Mouse (Mus musculus) retina, adult 2 months (tissue): ENCODE measurements around the gene Stoml3.
A peak's percentile ranks its signal among the peaks of the same experiment; 100 is the strongest.

Experiments used
- DNase-seq: peaks from one replicate; pipeline ENCODE4 v3.0.0-alpha.2; 2012; ENCODE audit warnings: low read depth, low spot score

The Stoml3 gene

DNA sequence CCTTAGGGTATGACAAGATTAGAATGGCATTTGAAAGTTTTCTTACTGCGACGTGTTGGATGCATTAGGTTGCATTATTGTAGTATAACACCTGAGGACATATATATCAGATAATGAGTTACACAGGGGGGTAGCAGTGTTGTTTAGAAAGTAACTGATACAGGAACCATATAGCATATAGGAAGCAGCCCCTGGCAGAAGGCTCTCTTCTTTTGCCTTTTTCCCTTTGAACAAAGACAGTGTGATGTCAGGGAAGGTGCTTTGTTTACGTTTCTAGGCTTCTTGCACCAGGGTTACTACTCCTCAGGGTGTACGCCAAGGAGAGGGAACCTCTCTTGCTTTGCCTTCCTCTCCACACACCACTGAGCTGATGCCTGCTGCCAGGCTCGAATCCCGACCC is at the start of gene Stoml3:
Gene Stoml3, plus strand, starts transcription at position 301 of the 400 bp plus-strand sequence.
- DNase-seq = no peak

DNA sequence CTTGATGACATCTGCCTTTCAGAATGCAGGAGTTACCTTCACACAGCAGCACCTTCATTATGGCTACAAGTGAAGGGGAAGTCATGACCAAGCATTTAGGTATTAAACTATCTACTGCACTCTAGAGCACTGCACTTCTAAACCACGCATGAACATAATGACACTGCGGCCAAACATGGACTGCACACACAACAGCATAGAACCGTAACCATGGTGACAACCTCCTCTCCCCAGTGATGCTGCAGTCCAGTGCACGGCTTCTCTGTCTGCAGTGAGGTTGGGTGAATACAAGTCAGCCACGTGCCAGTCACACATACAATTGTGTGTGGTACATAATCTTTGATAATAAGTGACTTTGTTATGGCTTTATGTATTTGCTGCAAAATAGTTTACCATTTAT is 42.9 kb upstream of the Stoml3 start:
- DNase-seq = no peak

DNA sequence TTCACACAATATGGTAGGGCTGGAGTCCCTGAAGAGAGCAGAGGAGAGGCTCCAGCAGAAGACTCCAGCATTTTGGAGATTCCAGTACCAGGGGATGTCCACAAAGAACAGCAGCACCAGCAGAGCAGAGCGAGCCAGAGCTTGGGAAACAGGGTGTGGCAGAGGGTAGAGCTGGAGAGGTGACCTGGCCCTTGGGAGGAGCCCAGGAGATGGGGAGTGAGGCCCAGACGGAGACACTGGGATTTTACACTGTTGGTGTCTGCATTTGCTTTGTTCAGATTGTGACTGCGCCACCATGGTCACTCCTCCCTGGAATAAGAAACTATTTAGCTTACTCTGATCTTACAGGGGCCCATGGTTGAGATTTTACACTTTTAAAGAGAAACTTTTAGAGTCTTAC is 41.7 kb upstream of the Stoml3 start:
- no peak for DNase-seq

DNA sequence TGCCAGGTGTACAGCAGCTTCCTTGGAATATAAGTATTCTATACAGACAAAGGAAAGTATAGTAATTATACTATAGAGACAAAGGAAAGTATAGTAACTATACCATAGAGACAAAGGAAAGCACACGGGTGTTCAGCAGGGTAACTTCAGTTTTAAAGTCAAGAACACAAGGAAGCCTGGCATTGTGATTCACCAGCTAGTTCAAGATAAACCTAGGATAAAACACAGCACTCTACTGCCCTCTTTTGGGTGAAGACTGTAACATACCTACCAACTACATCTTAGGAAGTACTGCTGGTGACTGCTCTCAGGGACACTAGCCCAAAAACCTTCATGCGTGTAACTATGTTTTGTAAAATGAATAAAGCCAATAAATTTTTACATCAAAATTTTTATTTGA is 40.2 kb upstream of the Stoml3 start:
- DNase-seq = peak; percentile 50

DNA sequence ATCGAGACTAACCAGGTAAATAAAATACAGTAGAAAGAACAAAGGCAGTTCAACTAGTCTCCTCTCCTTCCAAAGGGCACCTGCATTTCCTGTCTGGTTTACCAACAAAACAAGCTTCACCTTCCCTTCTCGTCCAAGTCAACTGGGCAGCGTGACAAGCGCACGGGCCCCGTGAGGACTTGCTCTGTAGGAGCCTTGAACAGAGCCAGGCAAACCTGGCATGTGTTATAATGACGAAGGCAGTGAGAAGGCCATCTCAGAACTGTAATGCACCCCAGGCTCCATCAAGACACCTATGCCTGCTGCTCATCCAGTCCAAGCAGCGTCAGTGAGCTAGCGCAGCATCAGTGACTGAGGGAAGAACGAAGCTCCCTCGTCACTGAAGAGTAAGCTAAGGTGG is 37.8 kb upstream of the Stoml3 start:
- DNase-seq = no peak

DNA sequence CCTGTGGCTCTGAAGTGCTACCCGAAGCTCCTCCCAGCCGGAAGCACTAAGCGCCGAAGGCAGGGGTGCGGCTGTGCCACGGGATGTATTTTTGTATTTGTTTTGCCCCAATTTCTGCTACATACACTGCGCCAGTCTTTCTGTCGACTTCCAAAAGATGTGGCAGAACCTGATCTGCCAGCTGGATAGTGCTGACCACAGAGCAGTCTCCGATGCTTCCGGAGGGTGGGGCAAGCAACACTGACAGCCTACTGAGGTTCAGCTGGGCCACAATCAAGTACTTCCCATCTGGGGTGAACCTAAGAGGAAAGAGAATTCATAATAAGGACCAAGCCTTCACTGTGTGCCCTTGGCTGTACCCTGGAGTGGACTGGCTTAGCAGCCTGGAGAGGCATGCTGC is 36.1 kb upstream of the Stoml3 start:
- no peak for DNase-seq

DNA sequence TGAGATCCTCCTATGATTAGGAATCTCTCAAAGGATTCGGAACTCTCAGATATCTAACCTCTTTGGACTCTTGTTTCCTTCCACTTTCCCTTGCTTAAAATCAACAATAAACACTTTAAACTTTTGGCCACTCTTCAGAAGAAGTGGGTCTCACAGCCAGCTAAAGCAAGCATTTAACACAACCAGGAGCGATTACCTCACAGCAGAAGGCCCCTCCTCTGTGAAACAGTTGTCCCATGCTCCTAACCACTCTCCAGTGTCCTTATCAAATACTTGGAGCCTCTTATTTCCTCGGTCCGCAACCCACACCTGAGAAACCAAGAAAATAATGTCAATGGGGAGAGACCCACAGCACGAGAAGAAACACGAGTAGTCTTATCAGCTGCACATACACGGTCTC is 35.1 kb upstream of the Stoml3 start:
- DNase-seq = no peak

DNA sequence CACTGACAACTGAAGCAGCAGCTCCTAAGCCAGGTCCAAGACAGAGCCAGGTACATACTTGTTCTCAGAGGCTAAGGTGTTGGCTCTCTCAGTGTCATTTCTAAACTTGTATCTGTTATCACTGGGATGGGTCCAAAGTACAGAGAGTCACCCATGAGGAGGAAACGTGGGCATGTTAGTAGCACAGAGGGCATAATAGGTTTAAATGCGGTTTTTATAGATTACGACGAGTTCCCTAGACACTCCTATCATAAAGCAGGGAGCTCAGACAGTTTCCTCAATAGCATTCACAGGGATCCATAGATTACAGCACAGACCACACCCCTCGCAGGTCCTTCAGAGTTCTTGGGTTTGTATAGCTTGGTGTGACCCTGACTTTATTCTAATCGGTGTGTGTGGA is 34.4 kb upstream of the Stoml3 start:
- DNase-seq = no peak

DNA sequence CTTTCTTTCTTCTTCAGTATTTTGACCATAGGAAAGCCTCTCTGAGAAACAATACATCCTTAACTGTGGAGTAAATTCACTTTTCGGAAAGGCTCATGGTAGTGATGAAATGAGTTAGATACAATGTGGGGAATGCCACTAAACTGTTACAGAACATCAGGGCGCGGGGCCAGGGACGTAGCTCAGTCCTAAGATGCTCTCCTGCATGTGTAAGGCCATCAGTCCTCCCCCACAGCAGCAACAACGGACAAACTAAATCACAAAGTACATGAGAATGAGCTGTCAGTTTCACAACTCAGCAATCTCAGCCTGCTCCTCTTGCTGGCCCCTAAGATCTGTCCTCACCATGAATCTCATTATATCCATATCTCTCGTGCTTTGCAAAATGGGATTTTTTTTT is 33.9 kb upstream of the Stoml3 start:
- DNase-seq = no peak

DNA sequence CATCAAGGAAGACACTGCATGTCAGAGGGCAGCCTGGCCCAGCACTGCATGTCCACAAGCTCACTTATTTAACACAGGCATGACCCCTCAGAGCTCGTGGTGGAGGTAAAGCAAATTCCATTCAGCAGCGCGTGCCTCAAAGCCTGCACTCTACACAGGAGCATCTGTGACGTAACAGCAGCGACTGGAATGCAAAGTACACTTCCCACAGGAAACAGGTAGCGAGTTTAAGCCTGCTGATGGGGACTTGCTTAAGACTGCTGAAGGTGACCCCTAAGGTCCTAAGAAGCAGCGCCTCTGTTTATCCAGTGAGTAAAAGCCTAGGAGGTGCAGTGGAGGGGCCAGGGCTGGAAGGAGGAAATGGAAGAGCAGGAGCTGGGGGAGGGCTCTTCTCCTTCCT is 33.5 kb upstream of the Stoml3 start:
- DNase-seq = no peak

DNA sequence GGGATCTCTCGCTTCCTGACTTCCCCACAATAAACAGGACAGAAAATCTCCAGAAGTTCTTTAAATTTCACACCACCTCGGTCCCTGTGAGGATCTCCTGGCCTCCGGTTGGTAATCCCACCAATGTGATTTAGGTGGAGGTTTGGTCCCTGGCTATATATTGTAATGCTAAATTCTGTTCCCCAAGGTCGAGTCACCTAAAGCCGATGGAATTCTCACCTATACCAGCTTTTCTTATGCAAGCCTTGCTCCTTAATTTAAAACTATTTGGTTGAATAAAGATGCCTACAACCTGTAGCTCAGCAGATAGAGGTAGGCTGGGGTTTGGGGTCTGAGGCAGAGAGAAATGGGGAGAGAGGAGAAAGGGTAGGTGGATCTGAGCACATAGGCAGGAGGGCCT is 30.7 kb upstream of the Stoml3 start:
- DNase-seq = no peak

DNA sequence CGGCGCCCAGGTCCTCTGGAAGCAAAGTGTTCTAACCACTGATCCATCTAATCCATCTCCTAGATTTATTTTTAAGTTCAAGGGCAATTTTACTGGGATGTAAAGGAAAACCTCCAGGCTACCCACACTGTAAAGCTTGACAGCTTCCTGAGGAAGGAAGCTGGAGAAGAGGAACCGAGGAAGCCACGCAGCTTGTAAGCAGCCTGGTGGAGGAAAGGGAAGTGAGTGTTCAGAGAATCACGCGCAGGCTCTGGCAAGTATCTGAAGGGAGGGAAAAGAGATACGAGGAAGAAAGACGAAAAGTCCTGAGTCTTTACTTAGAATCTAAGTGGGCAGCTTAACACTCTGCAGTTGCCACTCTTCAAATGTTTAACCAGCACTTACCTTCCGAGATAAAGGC is 28.3 kb upstream of the Stoml3 start:
- no peak for DNase-seq

DNA sequence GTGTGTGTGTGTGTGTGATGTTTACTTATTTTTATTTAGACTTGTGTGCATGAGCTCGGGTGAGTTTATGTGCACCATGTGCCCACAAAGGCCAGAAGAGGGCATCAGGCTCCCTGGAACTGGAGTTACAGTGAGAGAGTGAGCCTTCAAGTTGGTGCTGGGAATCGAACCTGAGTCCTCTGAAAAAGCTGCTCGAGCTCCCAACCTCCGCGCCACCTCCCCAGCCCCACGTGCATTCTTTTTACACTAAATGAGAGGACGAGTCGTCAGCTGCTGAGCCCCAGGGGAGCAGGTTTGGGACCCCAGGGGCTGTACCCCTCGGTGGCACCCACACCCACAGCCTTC is 25.8 kb upstream of the Stoml3 start:
- no peak for DNase-seq

DNA sequence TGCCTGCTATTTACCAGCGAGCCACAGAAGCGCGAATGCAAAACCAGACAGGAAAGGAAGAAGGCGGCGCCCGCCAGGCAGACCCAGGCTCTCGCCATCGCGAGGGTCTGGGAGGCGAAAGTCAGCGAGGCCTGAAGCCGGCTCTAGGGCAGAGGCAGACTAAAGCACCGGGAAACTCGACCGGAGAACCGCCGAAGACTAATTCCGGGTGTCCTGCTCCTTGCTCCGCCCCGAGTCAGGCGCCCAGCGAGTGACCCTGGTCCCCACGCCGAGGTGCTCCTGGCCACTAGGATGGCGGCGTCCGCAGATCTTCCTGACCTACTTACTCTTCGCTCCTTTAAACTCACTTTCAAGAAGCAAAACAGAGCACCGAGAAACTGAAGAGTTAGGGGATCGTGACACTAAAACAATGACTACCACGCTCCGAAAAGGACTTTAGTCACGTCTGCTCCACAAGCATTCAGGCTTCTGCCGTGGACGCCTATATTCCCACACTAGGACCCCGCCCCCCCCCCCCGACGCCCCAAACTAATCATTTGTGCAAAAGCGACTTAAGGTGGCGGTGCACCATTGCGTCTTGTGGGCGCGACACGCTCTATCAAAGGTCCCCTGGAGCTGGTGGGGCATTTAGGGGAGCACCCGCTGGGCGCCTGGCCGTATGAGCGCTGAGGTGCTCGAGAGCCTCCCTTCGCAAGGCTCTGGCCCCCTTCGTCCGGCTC is 25.2 kb upstream of the Stoml3 start, which contains the start of the genes Nhlrc3 and Proser1:
Gene Nhlrc3, minus strand, starts transcription at position 287 of the 719 bp plus-strand sequence.
Gene Proser1, plus strand, starts transcription at position 621 of the 719 bp plus-strand sequence.
- DNase-seq = peak; percentile 98

DNA sequence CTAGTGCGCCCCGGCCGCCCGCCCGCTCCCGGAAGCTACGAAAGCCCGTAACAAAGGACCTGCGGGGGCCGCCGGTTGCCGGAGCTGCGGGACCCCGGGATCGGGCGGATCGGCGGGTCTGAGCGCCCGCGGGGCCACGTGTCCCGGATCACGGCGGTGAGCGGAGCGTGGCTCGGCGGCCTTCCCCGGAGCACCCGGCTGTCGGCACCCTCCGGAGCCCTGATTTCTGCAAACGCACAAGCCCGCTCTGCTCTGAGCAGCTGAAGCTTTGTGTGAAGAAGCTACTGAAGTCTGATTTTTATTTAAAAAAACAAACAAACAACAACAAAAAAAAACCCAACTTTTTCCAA is 24.7 kb upstream of the Stoml3 start:
- DNase-seq = no peak

DNA sequence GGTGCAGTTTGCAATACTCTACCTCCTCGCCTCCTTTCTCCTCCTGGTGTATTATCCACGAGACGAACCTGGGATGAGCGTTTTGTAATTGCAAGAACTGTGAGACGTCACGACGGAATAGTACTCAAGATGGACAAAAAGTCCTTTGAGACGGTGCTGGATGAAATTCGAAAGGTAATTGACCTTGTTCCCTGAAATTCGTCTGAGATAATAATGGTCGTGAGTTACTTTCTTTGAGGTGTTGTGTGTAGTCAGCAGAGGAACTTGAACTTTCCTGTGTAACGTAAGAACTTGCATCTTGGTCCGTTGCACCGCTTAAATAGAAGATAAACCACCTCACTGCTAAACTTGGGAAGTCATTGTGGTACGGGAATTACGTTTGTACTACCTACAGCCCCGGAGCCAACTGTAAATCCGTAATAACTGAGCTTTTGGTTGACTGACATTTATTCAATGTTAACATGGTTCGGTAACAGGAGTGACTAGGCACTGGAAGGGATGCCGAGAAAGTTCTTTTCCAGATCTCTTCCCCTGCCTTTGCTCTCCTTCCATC is 24.2 kb upstream of the Stoml3 start:
- DNase-seq = no peak

DNA sequence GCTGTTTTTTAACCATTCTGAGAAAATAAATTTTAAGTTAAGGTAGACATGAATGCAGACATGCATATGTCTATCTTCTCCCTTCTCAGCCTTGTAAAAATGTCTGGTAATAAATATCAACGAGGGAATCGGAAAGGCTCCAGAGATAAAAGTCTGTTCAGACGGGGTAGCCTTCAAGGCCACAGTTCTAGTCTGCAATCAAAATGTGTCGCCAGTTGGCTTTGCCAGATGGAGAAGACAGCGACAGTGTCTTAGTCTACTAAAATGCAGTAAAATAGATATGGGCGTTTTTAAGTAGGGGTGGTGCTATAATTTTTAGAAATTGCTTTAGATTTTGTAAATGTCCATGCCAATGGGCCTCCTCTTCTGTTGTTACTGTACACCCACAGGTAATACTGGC is 23.1 kb upstream of the Stoml3 start:
- no peak for DNase-seq

DNA sequence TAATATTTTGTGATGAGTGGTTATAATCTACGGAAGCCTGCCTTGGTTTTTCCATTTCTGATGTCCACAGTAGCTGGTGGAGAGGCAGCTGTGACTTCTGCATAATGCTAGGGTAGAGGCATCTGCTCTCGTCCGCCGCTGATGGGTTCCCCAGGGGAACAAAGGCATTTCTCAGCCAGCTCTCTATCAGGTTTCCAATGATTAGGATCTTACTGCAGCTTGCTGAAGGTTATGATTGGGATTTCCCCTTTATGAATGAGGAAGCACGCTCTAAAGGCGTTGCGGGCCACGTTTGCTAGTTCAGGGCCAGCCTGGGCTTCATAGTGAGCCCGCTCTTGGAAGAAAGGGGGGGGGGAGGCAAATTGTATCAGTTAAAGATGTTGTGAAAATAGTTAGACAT is 22.0 kb upstream of the Stoml3 start:
- no peak for DNase-seq

DNA sequence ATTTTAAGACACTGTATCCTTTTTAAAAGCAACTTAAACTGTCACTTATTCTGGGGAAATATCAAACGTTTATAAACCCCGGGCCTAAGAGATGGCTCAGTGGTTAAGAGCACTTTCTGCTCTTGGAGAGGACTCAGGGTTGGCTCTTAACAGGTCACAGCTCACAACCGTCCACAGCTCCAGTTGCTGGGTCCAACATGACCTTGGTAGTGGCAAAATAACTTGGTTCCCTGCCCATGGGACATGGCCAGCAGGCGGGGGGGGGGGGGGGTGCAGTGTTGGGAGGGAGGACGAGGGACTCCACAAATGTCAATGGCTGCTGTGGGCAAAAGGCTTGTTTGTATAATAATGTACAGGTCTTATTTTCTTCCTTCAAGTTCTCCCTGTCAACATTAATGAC is 21.1 kb upstream of the Stoml3 start:
- no peak for DNase-seq

DNA sequence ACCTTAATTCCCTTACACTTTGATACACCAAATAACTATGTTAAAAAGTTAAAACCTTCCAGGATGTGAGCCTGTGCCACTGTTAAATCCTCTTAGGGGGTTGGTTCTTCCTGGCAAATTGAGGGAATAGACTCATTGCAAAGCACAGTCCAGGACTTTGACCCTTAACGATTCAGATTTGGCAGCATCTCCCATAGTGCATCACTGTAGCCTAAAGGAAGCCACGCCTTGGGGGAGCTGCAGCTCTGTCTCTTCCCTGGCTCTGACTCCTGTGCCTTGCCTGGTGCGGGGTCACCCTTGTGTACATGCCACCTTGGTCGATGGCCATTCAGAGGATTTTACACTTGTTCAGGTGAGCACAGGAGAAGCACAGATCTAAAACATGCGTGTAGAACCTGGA is 18.8 kb upstream of the Stoml3 start:
- DNase-seq = no peak

DNA sequence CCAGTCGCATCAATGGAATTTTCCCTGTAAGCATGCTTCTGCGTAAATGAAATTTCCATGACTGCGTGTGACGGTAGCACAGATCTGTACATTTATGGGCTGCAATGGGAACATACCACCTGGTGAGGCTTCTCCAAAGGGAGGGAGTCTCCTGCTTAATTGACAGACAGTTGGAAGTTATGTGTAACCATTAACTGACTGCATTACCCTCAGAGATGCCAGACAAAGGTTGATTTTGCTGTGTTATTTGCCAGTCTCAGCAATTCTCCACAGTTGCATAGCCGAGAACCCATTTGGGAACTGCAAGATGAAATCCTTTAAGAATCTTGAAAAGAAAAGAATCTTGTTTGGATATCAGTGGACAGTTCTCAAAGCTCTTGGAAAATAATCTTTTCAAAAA is 16.4 kb upstream of the Stoml3 start:
- no peak for DNase-seq

DNA sequence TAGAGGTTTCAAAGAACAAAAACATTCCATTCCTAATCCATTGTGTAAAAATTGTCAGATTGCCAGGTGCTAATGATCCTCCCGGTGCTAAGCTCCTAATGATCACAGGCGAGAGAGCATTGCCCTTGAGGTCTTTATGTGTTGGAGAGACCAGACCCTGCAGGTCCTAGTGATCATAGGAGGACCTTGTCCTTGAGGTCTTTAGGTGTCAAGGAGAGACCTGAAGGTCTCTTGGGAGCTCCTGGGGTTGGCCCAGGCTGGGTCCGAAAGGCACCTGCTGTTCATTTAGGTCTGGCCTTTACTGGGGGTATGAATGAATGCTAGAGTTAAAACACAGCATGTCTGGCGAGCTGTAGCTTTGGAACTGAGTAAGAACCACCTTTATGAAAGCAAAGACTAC is 14.3 kb upstream of the Stoml3 start:
- no peak for DNase-seq

DNA sequence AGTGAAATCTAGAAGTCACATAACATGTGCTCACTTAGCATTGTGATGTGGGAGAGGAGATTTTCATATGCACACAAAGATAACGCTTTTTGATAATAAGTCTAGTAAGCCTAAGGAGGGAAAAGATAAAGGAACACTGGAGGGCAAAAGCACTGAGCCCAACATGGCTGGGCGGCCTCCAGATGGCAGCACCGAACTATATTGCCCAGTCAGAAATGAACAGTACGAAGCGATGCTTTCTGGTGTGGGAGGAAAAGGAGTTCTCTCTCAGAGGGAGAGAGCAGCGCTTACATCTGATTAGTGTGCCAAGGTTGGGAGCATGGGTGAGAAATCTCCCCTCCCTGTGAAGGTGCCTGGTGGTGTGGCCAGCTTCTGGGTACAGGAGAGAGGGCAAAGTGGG is 12.6 kb upstream of the Stoml3 start:
- DNase-seq = no peak

DNA sequence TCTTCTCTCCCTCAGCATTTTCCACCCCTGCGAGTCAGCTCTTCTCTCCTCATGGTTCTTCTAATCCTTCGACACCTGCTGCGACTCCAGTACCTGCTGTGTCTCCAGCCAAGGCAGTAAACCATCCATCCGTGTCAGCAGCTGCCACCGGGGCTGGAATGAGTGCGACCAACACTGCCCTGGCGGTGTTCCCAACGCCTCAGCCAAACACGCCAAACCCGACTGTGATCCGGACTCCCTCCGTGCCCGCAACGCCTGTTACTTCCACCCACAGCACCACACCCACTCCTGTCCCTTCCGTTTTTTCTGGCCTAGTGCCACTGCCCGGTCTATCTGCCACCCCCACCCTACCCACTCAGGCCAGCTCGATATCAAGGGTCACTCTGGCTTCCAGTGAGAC is 11.0 kb upstream of the Stoml3 start:
- no peak for DNase-seq
